Mouse (Mus musculus): ENCODE data around the gene Polr2l.

DNA sequence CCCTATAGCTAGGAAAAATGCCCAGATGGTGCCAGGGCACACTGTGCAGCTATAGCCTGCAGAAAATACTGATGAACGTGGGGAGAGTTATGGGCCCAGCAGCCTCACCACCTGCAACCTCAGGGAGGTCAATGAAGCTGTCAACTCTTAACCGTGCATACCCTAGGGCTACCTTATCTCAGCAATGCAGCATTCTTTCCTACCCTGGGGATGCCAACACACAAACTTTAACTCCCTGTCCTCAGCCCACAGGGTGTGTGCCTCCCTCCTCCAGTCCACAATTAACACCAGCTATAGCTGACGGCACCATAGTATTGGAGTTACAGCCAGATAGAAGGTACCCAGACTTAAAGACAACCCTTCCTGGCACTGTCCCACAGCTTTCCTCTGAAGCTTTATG is 44.0 kb upstream of the Polr2l start:
- TF ChIP-seq CTCF (IDR thresholded peaks at IDR 0.05; ENCODE audit: low read depth, low read length) = no peak
- no peak for TF ChIP-seq POLR2A (IDR thresholded peaks at IDR 0.05; ENCODE audit: insufficient read depth, low read length)
- TF ChIP-seq EP300 (IDR thresholded peaks at IDR 0.05; ENCODE audit: insufficient read depth, low read depth, low read length) = no peak

Measured in ES-Bruce4 (cell line).